Mouse (Mus musculus) heart, embryonic 11.5 days (tissue): ENCODE data around the gene Tmem266. TPM values are rescaled to one million over a fixed set of nuclear protein-coding genes. Genes with fewer than 3 reads are reported as not detected.

Source experiments
- ATAC-seq: fragments of 200-750 bp; cut with Nextera tagmentation; replicated peaks from 2 replicates; pipeline ENCODE4 v1.8.0; 2017; ENCODE audit warnings: moderate library complexity; ENCODE audit not compliant: insufficient number of reproducible peaks, low FRiP score, low TSS enrichment
- H3K27ac ChIP-seq: fragments of 300-500 bp; sonication (generic); 2 replicates; pipeline ENCODE4 v1.5.1; 2014; ENCODE audit warnings: mild to moderate bottlenecking, low read depth, low read length
- H3K27me3 ChIP-seq: fragments of 300-500 bp; sonication (generic); 2 replicates; pipeline ENCODE4 v1.6.1; 2014; ENCODE audit warnings: mild to moderate bottlenecking, low read length, mixed read lengths; ENCODE audit not compliant: control insufficient read depth, insufficient read depth
- H3K36me3 ChIP-seq: fragments of 300-500 bp; sonication (generic); 2 replicates; pipeline ENCODE4 v1.6.1; 2014; ENCODE audit warnings: mild to moderate bottlenecking, low read length, moderate library complexity, mixed read lengths; ENCODE audit not compliant: control insufficient read depth, insufficient read depth
- H3K4me1 ChIP-seq: fragments of 300-500 bp; sonication (generic); 2 replicates; pipeline ENCODE4 v1.6.1; 2014; ENCODE audit warnings: low read length; ENCODE audit not compliant: control insufficient read depth, insufficient read depth
- H3K4me2 ChIP-seq: fragments of 300-500 bp; sonication (generic); 2 replicates; pipeline ENCODE4 v1.6.1; 2014; ENCODE audit warnings: mild to moderate bottlenecking, moderate library complexity
- H3K4me3 ChIP-seq: fragments of 300-500 bp; sonication (generic); 2 replicates; pipeline ENCODE4 v1.5.1; 2014; ENCODE audit warnings: low read depth, low read length
- H3K9ac ChIP-seq: fragments of 300-500 bp; sonication (generic); 2 replicates; pipeline ENCODE4 v1.6.1; 2014; ENCODE audit warnings: mild to moderate bottlenecking, low read depth, low read length, moderate library complexity
- H3K9me3 ChIP-seq: fragments of 300-500 bp; sonication (generic); replicated peaks from 2 replicates; pipeline ENCODE4 v1.6.1; 2016; ENCODE audit warnings: low read length; ENCODE audit not compliant: control insufficient read depth
- WGBS: fragments of 180-500 bp; shearing (Covaris S2); extraction: QIAGEN DNeasy Blood & Tissue Kit; methylation state at CpG from one replicate; pipeline ENCODE4 v1.1.7; 2014; ENCODE audit not compliant: insufficient replicate concordance; 5-methylcytosine and 5-hydroxymethylcytosine counted together
- polyA plus RNA-seq: library from polyadenylated mRNA; unstranded; fragments of >200 nt; fragmentation: Nextera tagmentation; extraction: Ambion mirVana; gene quantifications from 2 replicates; pipeline ENCODE4 v1.2.1, GENCODE M21; 2014

Gene Tmem266
- polyA plus RNA-seq, 1 experiment from 2014 or later: 0.09 TPM

DNA sequence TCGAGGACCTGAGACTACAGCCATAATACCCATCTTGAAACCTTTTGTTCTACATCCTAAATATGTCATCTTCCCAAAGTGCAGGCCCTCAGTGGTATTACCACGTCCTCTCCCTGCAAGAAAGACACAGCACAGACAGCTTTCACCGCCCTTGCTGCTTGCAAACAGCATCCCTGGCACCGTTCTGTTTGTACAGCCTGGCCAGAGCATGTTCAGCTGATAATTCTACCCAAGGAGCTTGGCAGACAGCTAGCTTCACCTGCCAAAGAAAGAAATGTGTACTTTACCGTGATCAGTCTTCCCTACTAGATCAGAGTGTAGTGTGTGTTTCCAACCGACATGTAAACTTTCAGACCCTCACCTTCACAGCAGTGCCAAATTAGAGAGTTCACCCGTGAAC, 45.2 kb downstream of the Tmem266 start:
- H3K4me2 ChIP-seq: no peak overlapping the region
- H3K27ac ChIP-seq: no peak overlapping the region
- H3K9ac ChIP-seq: no peak overlapping the region
- no peak overlapping the region for H3K4me3 ChIP-seq
- no peaks in the 10 kb centered on the region for H3K4me1 ChIP-seq
- 71% methylated on average over 7 of the region's 7 CpGs for WGBS
- no peaks in the 10 kb centered on the region for H3K36me3 ChIP-seq
- no peak for ATAC-seq
- no peaks in the 10 kb centered on the region for H3K9me3 ChIP-seq
- 0 out of 2 replicates have a peak, but pooled peaks cover 2% of the 10 kb centered on the region for H3K27me3 ChIP-seq

DNA sequence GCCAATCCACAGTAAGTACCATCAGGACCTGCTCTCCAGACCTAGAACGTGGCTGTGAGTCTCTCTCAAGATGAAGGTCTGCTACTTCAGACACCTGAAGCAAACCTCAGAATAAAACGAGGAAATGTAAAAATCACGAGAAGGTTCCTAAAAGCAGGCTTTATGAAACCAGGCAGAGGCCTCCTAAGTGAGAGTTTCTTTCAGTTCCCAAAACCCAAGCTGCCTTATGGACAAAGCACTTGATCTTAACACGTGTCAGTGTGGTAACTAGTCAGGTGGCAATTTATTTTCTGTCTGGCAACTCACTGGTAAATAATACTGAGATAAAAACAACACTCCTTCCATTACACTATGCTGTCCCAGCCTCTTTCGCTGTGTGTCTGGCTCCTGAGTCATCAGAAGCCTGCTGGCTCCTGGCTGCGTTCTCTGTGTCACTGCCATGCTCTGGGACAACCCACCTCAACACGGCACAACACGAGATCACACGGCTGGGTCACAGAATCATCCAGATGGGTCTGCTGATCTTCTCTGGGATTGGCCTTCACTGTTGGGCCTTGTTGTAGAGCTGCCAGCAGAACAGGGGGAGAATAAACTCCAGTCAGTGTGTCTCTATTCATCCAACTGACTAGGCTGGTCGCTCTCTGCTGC, 51.0 kb downstream of the Tmem266 start:
- 0 out of 2 replicates have a peak, but pooled peaks cover 2% of the 10 kb centered on the region for H3K27me3 ChIP-seq
- no peak overlapping the region for H3K4me2 ChIP-seq
- no peaks in the 10 kb centered on the region for H3K9me3 ChIP-seq
- H3K27ac ChIP-seq: no peak overlapping the region
- no peaks in the 10 kb centered on the region for H3K36me3 ChIP-seq
- no peaks in the 10 kb centered on the region for H3K4me1 ChIP-seq
- H3K4me3 ChIP-seq: no peak overlapping the region
- H3K9ac ChIP-seq: no peak overlapping the region
- ATAC-seq: no peak
- WGBS: 82% methylated on average over 10 of the region's 10 CpGs

DNA sequence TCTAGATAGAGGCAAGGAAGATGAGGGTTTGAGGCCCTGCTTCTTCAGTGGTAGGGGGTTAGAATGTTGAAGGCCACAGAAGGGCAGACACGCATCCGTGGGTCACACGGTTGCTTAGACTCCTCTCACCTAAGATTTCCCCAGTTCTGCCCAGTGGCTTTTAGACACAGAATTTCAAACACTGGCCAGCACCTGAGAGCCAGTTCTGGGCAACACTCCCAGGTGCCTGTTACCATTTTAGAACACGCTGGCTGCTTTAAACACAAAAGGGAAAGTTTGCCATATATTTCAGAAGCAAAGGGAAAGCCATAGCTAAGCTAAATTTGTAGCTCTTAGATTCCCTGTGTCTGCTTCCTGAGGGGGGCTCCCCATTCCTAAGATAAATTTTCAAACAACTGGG, 54.7 kb downstream of the Tmem266 start:
- ATAC-seq: no peak
- no peaks in the 10 kb centered on the region for H3K36me3 ChIP-seq
- 84% methylated on average over 4 of the region's 4 CpGs for WGBS

DNA sequence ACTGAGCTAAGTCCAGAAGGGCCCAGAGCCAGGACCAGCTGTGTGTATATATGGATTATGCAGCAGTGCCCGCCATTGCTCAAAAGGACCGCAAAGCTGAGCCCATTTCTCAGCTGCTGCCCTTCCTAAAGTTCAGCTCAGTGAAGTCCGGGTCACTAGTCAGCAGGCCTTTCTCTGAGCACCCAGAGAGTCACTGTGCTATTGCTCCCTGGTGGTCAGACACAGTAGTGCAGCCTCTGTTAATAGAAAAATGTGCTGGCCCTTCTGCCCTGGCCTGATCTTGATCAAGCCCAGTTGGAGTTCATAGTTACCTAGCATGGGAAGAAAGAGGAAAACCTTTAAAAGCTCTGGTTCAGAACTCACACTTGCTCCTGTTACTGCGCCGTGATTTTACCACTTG, 55.7 kb downstream of the Tmem266 start:
- Histone ChIP-seq H3K27me3 (no peaks in the 10 kb centered on the region; the same call in 1 of the 2 replicates), H3K4me3 (no peak overlapping the region), H3K9me3 (no peaks in the 10 kb centered on the region), H3K4me1 (no peaks in the 10 kb centered on the region), H3K36me3 (no peaks in the 10 kb centered on the region), H3K4me2 (no peak overlapping the region), H3K9ac (no peak overlapping the region), H3K27ac (no peak overlapping the region)
- whole genome bisulfite sequencing: 31% methylated on average over 5 of the region's 5 CpGs
- no peak for ATAC-seq

More for the DNA sequence above, 54.7 kb downstream of the Tmem266 start:
- H3K9me3 ChIP-seq: no peaks in the 10 kb centered on the region
- no peak overlapping the region for H3K4me3 ChIP-seq
- H3K9ac ChIP-seq: no peak overlapping the region
- no peak overlapping the region for H3K4me2 ChIP-seq
- H3K4me1 ChIP-seq: no peaks in the 10 kb centered on the region
- no peak overlapping the region for H3K27ac ChIP-seq
- H3K27me3 ChIP-seq: no peaks in the 10 kb centered on the region; the same call in 1 of the 2 replicates

DNA sequence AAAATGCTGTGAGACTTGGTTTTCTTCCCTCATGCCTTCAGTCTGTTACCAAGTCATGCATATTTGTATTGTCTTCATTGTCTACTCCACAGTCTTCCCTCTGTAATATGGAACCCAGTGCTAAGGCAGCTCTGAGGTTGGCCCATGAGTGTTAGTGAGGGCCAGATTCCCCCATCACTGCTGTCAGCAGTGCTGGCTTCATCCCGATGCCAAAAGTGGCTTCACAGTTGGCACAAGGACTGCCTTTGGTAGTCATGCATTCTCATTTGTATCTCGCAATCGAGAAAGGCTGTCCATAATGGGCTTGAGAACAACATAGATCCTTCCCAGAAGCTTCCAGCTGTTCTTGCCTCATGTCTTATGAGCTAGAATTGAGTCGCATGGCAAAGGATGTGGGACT, 59.4 kb downstream of the Tmem266 start:
- Histone ChIP-seq H3K27ac (no peak overlapping the region), H3K4me2 (no peak overlapping the region), H3K9me3 (no peaks in the 10 kb centered on the region), H3K4me3 (no peak overlapping the region), H3K36me3 (no peaks in the 10 kb centered on the region), H3K9ac (no peak overlapping the region), H3K4me1 (no peaks in the 10 kb centered on the region), H3K27me3 (no peaks in the 10 kb centered on the region; the same call in 1 of the 2 replicates)
- ATAC-seq: no peak
- 78% methylated on average over 4 of the region's 4 CpGs for WGBS

DNA sequence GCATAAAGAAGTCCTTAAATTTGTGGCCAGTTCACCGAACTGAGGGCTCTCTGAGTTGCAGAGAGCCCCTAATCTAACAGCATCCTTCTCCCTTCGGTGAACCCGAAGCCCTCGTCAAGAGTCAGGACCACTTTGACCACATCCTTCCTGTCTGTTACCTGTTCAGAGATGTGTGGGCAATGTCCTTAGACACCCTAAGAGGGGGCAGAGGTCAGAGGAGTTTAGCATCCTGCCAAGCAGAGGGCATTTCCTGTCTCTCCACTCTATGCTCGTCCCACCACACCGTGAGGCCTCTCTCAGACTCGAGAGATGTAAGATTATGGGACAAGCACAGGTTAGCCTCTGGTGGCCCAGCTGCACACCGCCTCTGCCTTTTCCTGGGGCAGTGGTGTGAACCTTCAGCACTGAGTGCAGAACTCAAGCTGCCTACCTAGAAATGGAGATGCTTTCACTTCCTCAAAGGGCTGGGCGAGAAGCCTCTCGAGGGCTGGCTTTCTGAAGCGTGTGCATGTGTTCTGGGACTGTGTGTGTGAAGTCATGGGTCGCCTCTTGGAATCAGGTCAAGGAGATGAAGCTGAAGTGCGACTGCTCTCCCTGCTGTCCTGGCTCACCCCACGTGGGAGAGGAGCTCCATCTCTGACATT, 61.3 kb downstream of the Tmem266 start:
- H3K9me3 ChIP-seq: no peaks in the 10 kb centered on the region
- no peak overlapping the region for H3K4me2 ChIP-seq
- no peak overlapping the region for H3K9ac ChIP-seq
- 72% methylated on average over 14 of the region's 14 CpGs for WGBS
- no peak for ATAC-seq
- no peaks in the 10 kb centered on the region; the same call in none of the 2 replicates for H3K27me3 ChIP-seq
- no peak overlapping the region for H3K4me3 ChIP-seq
- H3K4me1 ChIP-seq: no peaks in the 10 kb centered on the region
- H3K27ac ChIP-seq: no peak overlapping the region
- no peaks in the 10 kb centered on the region for H3K36me3 ChIP-seq

DNA sequence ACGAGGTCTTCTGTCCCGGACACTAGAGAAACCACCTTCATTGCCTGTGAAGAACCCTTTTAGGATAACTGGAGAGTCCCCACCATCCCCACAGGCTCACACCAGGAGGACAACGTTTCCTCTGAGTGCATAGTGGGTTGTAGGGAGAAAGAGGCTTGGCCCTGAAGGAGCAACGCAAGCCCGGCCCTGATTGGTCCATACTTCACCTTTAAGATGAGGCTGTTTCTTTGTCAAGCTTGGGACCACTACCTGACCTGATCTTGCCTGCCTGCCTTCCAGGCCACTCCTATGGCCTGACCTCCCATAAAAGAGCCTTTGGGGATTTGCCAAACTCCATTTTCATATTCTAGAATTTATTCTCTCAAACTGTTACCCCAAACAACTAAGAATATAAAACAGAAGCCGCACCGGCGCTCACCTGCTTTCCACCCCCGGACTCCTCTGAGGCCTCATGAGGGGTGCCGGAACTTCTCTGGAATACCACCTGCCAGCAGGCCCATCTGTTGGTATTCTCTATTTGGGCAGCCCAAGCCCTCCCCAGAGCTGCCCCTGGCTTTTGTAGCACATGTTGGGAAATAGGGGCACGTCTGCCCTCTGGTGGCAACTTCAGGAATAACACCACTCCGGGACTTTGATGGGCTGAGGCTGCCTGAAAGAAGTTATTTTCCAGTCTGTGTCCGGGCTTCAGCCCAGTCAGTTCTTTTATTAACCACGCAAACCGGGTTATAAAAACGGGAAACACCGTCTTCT, 65.4 kb downstream of the Tmem266 start:
- H3K4me2 ChIP-seq: no peak overlapping the region
- no peak overlapping the region for H3K4me3 ChIP-seq
- H3K9ac ChIP-seq: no peak overlapping the region
- H3K9me3 ChIP-seq: no peaks in the 10 kb centered on the region
- H3K4me1 ChIP-seq: no peaks in the 10 kb centered on the region
- no peaks in the 10 kb centered on the region for H3K36me3 ChIP-seq
- peaks cover 5% of the 10 kb centered on the region for H3K27me3 ChIP-seq
- H3K27ac ChIP-seq: no peak overlapping the region
- no peak for ATAC-seq
- 27% methylated on average over 17 of the region's 17 CpGs for WGBS

DNA sequence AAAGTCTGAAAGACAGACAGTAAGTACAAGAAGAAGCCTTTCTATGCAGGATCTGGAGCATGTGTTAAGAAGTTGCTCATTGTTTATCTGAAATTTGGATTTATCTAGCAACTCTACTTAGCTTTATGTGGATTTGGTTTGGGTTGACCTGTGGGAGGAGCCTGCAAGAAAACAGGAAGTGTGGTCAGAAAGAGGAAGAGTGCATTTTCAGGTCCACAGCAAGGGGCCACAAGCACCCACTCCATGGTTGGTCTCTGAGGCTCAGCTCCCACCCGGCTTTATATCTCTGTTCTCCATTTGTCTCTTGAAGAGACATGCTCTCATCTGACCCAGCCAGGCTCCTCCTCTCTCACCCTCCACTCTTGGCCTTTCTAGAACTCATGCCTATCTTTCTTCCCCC, 68.9 kb downstream of the Tmem266 start:
- no peaks in the 10 kb centered on the region for H3K36me3 ChIP-seq
- H3K27me3 ChIP-seq: peaks cover 5% of the 10 kb centered on the region
- no peak overlapping the region for H3K9ac ChIP-seq
- 42% methylated on average over 1 of the region's 1 CpGs for WGBS
- H3K4me2 ChIP-seq: no peak overlapping the region
- ATAC-seq: no peak
- H3K27ac ChIP-seq: no peak overlapping the region
- H3K4me1 ChIP-seq: no peaks in the 10 kb centered on the region; the same call in 1 of the 2 replicates
- H3K9me3 ChIP-seq: no peaks in the 10 kb centered on the region
- H3K4me3 ChIP-seq: no peak overlapping the region
